Mouse (Mus musculus): ENCODE results near the gene Vezf1. TPM values are rescaled to one million over a fixed set of nuclear protein-coding genes. Genes with fewer than 3 reads are reported as not detected.

Vezf1 gene
- polyA plus RNA-seq, 1 experiment: 29.6 TPM

- no peak for DNase-seq
- TF ChIP-seq POLR2A (IDR thresholded peaks at IDR 0.05; ENCODE audit: borderline replicate concordance, insufficient read depth, low read length): no peak
- Histone ChIP-seq H3K27me3 (ENCODE audit: control insufficient read depth, insufficient read depth, low read length) (no peaks in the 10 kb centered on the region), H3K4me3 (replicated peaks; ENCODE audit: insufficient read depth, low read depth, low read length) (no peak overlapping the region), H3K27ac (ENCODE audit: insufficient read depth, low read length) (no peak overlapping the region), H3K4me1 (ENCODE audit: control insufficient read depth, insufficient read depth, low read length) (no peaks in the 10 kb centered on the region)
- 78% methylated on average over 2 of the region's 2 CpGs for WGBS
Observed at GRCm38 (mm10) chr11:88055777-88056176, 12.3 kb upstream of the Vezf1 start.

GRCm38 (mm10) chr11:88057788-88058187, 10.3 kb upstream of the Vezf1 start:
- Histone ChIP-seq H3K4me3 (replicated peaks; ENCODE audit: insufficient read depth, low read depth, low read length) (no peak overlapping the region), H3K4me1 (ENCODE audit: control insufficient read depth, insufficient read depth, low read length) (no peaks in the 10 kb centered on the region), H3K27ac (ENCODE audit: insufficient read depth, low read length) (no peak overlapping the region), H3K27me3 (ENCODE audit: control insufficient read depth, insufficient read depth, low read length) (no peaks in the 10 kb centered on the region)
- no peak for DNase-seq
- 75% methylated on average over 2 of the region's 2 CpGs for WGBS
- no peak for TF ChIP-seq POLR2A (IDR thresholded peaks at IDR 0.05; ENCODE audit: borderline replicate concordance, insufficient read depth, low read length)
- no peak for TF ChIP-seq CTCF (IDR thresholded peaks at IDR 0.05; ENCODE audit: borderline replicate concordance, insufficient read depth, low read depth, low read length)

GRCm38 (mm10) chr11:88059141-88059540, 8.9 kb upstream of the Vezf1 start:
- 34% methylated on average over 2 of the region's 2 CpGs for WGBS
- TF ChIP-seq POLR2A (IDR thresholded peaks at IDR 0.05; ENCODE audit: borderline replicate concordance, insufficient read depth, low read length) (no peak), CTCF (IDR thresholded peaks at IDR 0.05; ENCODE audit: borderline replicate concordance, insufficient read depth, low read depth, low read length) (peak; percentile 76)
- Histone ChIP-seq H3K27me3 (ENCODE audit: control insufficient read depth, insufficient read depth, low read length) (no peaks in the 10 kb centered on the region), H3K4me1 (ENCODE audit: control insufficient read depth, insufficient read depth, low read length) (no peaks in the 10 kb centered on the region), H3K4me3 (replicated peaks; ENCODE audit: insufficient read depth, low read depth, low read length) (no peak overlapping the region), H3K27ac (ENCODE audit: insufficient read depth, low read length) (no peak overlapping the region)
- DNase-seq: peak; percentile 39 to 66

DNA sequence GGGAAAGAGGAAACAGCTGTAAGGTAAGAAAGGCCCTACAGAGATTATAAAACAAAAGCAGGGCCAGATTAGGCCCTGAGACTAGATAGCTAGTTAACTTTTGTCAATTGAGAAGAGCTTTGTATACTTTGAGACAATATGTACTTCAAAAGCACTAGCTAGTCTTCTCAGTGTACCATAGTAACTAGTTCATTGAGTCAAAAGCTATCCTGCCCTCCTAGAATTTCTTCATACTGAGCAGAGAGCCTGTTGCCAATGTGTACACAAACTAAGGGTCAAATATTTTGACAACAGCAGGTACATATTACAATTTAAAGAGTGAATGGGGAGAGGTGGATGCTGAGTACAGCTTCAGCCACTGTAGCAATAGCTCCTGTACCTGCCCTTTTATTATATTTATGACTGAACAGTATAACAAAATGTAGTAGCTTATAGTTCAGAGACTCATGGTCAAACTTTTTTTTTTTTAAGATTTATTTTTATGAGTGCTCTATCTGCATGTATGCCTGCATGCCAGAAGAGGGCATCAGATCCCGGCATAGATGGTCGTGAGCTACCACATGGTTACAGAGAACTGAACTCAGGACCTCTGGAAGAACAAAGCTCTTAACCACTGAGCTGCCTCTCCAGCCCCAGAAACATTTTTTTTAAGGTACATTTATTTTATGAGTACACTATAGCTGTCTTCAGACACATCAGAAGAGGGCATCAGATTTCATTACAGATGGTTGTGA, 6.0 kb upstream of the Vezf1 start:
- Histone ChIP-seq H3K4me1 (ENCODE audit: control insufficient read depth, insufficient read depth, low read length) (no peaks in the 10 kb centered on the region), H3K27me3 (ENCODE audit: control insufficient read depth, insufficient read depth, low read length) (no peaks in the 10 kb centered on the region), H3K4me3 (replicated peaks; ENCODE audit: insufficient read depth, low read depth, low read length) (no peak overlapping the region), H3K27ac (ENCODE audit: insufficient read depth, low read length) (no peak overlapping the region)
- 61% methylated on average over 2 of the region's 2 CpGs for WGBS
- no peak for DNase-seq
- TF ChIP-seq POLR2A (IDR thresholded peaks at IDR 0.05; ENCODE audit: borderline replicate concordance, insufficient read depth, low read length): no peak
- TF ChIP-seq CTCF (IDR thresholded peaks at IDR 0.05; ENCODE audit: borderline replicate concordance, insufficient read depth, low read depth, low read length): peak; percentile 13; the same call in 1 of the 2 replicates

DNA sequence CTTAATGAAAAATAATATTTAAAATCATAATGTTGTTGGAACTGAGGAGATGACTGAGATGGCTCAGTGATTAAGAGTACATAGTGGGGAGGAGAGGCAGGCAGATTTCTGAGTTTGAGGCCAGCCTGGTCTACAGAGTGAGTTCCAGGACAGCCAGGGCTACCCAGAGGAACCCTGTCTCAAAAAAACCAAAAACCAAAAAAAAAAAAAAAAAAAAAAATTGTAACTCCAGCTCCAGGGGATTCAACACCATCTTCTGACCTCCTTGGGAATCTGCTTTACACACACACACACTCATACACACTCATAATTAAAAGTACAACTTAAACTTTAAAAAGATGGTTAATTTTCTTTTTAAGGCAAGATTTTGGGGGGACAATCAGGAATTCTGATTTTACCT, 2.3 kb upstream of the Vezf1 start:
- no peaks in the 10 kb centered on the region for H3K4me1 ChIP-seq (ENCODE audit: control insufficient read depth, insufficient read depth, low read length)
- H3K27ac ChIP-seq (ENCODE audit: insufficient read depth, low read length): no peak overlapping the region
- no peaks in the 10 kb centered on the region for H3K27me3 ChIP-seq (ENCODE audit: control insufficient read depth, insufficient read depth, low read length)
- TF ChIP-seq CTCF (IDR thresholded peaks at IDR 0.05; ENCODE audit: borderline replicate concordance, insufficient read depth, low read depth, low read length) (no peak), POLR2A (IDR thresholded peaks at IDR 0.05; ENCODE audit: borderline replicate concordance, insufficient read depth, low read length) (no peak)
- H3K4me3 ChIP-seq (replicated peaks; ENCODE audit: insufficient read depth, low read depth, low read length): no peak overlapping the region
- DNase-seq: no peak

- TF ChIP-seq POLR2A (IDR thresholded peaks at IDR 0.05; ENCODE audit: borderline replicate concordance, insufficient read depth, low read length) (no peak), CTCF (IDR thresholded peaks at IDR 0.05; ENCODE audit: borderline replicate concordance, insufficient read depth, low read depth, low read length) (no peak)
- peaks cover 4% of the 10 kb centered on the region; the same call in 1 of the 2 replicates for H3K4me1 ChIP-seq (ENCODE audit: control insufficient read depth, insufficient read depth, low read length)
- WGBS: under 1% methylated on average over 8 of the region's 8 CpGs
- H3K27me3 ChIP-seq (ENCODE audit: control insufficient read depth, insufficient read depth, low read length): no peaks in the 10 kb centered on the region
- peak overlapping the region; percentile 100 for H3K4me3 ChIP-seq (replicated peaks; ENCODE audit: insufficient read depth, low read depth, low read length)
- peak overlapping the region; percentile 100 for H3K27ac ChIP-seq (ENCODE audit: insufficient read depth, low read length)
- peak in 1 of 2 experiments; percentile 36 for DNase-seq
Observed at GRCm38 (mm10) chr11:88067191-88067585, 891 bp upstream of the Vezf1 start.

- WGBS: under 1% methylated on average over 84 of the region's 92 CpGs
- Histone ChIP-seq H3K4me3 (replicated peaks; ENCODE audit: insufficient read depth, low read depth, low read length) (peak overlapping the region; percentile 100), H3K4me1 (ENCODE audit: control insufficient read depth, insufficient read depth, low read length) (peaks cover 9% of the 10 kb centered on the region), H3K27me3 (ENCODE audit: control insufficient read depth, insufficient read depth, low read length) (no peaks in the 10 kb centered on the region), H3K27ac (ENCODE audit: insufficient read depth, low read length) (peak overlapping the region; percentile 100; the same call in 1 of the 2 replicates)
- DNase-seq: peak; percentile 71 to 80
- TF ChIP-seq POLR2A (IDR thresholded peaks at IDR 0.05; ENCODE audit: borderline replicate concordance, insufficient read depth, low read length) (no peak), CTCF (IDR thresholded peaks at IDR 0.05; ENCODE audit: borderline replicate concordance, insufficient read depth, low read depth, low read length) (no peak)
Observed at GRCm38 (mm10) chr11:88068411-88069245, 549 bp downstream of the Vezf1 start.

DNA sequence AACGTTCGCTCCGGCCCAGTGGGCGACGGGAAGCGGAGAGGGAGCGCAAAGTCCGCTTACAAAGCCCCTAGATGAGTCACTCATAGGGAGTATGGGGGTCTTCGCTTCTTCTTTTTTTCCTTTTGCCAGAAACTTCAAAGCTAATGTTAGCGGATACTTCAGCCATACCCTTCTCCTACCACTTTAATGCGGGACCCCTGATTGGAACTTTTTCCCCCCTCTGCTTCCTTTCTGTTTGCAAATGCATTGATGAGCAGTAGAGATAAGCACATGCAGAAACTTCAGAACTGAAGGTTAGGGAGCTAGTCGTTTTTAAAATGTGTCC, 1.1 kb downstream of the Vezf1 start:
- Histone ChIP-seq H3K4me1 (ENCODE audit: control insufficient read depth, insufficient read depth, low read length) (peaks cover 11% of the 10 kb centered on the region), H3K4me3 (replicated peaks; ENCODE audit: insufficient read depth, low read depth, low read length) (peak overlapping the region; percentile 100), H3K27me3 (ENCODE audit: control insufficient read depth, insufficient read depth, low read length) (no peaks in the 10 kb centered on the region), H3K27ac (ENCODE audit: insufficient read depth, low read length) (no peak overlapping the region; the same call in 1 of the 2 replicates)
- no peak for TF ChIP-seq CTCF (IDR thresholded peaks at IDR 0.05; ENCODE audit: borderline replicate concordance, insufficient read depth, low read depth, low read length)
- TF ChIP-seq POLR2A (IDR thresholded peaks at IDR 0.05; ENCODE audit: borderline replicate concordance, insufficient read depth, low read length): no peak
- WGBS: 1% methylated on average over 12 of the region's 12 CpGs
- DNase-seq: no peak
